Mouse (Mus musculus): ENCODE results near the gene Abhd10. TPM values are rescaled to one million over a fixed set of nuclear protein-coding genes. Genes with fewer than 3 reads are reported as not detected.

The Abhd10 gene
- polyA plus RNA-seq, 1 experiment from 2014 or later = 33.2 TPM

DNA sequence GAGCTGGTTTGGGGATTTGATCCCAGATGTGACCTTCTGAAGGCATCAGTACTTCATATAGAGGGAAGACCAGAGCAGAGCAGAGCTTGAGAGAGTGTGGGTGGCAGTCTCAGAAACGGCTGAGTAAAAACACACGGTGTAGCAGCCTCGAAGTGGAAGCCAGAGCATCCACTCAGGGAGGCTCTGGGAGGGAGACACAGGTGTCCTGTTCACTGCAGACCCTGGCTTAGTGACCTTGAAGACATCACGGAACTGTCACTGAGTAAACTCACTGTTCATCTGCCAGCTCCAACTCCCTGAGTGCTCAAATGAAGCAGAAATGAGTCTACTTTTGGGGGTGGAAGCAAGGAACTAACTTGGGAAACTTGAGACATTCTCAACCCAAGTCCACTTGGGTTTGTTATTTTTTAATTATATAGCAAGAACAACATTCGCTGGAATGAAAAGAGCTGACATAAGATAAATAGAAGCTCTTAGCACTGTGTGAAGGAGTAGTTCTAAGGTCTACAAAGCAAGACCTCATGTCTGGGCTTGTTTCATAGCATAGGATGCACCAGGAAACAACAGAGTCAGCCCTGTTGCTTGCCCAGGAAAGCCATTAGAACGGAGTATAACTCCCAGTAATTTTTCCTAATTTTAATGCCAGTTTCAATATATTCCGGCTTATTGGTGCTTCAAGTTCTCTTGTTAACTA, 23.2 kb upstream of the Abhd10 start:
- WGBS = 67% methylated on average over 7 of the region's 7 CpGs
- 0 out of 2 replicates have a peak, but pooled peaks cover 6% of the 10 kb centered on the region for H3K4me1 ChIP-seq
- no peaks in the 10 kb centered on the region for H3K9me3 ChIP-seq (replicated peaks)
- peaks cover 19% of the 10 kb centered on the region for H3K36me3 ChIP-seq
- H3K27me3 ChIP-seq = no peaks in the 10 kb centered on the region
- no peak for ATAC-seq (ENCODE audit: insufficient number of reproducible peaks, low FRiP score, low TSS enrichment, low read depth)
- no peak overlapping the region for H3K4me2 ChIP-seq (replicated peaks)
- H3K4me3 ChIP-seq (replicated peaks) = no peak overlapping the region
- H3K27ac ChIP-seq (replicated peaks) = no peak overlapping the region
- H3K9ac ChIP-seq = no peak overlapping the region

GRCm38 (mm10) chr16:45765102-45765501, 22.3 kb upstream of the Abhd10 start:
- 0 out of 2 replicates have a peak, but pooled peaks cover 6% of the 10 kb centered on the region for H3K4me1 ChIP-seq
- H3K9ac ChIP-seq = no peak overlapping the region
- no peak overlapping the region for H3K4me2 ChIP-seq (replicated peaks)
- peaks cover 19% of the 10 kb centered on the region; the same call in 1 of the 2 replicates for H3K36me3 ChIP-seq
- no peak overlapping the region for H3K27ac ChIP-seq (replicated peaks)
- H3K27me3 ChIP-seq = no peaks in the 10 kb centered on the region
- no peak for ATAC-seq (ENCODE audit: insufficient number of reproducible peaks, low FRiP score, low TSS enrichment, low read depth)
- no peaks in the 10 kb centered on the region for H3K9me3 ChIP-seq (replicated peaks)
- WGBS = 94% methylated on average over 3 of the region's 3 CpGs
- no peak overlapping the region for H3K4me3 ChIP-seq (replicated peaks)

DNA sequence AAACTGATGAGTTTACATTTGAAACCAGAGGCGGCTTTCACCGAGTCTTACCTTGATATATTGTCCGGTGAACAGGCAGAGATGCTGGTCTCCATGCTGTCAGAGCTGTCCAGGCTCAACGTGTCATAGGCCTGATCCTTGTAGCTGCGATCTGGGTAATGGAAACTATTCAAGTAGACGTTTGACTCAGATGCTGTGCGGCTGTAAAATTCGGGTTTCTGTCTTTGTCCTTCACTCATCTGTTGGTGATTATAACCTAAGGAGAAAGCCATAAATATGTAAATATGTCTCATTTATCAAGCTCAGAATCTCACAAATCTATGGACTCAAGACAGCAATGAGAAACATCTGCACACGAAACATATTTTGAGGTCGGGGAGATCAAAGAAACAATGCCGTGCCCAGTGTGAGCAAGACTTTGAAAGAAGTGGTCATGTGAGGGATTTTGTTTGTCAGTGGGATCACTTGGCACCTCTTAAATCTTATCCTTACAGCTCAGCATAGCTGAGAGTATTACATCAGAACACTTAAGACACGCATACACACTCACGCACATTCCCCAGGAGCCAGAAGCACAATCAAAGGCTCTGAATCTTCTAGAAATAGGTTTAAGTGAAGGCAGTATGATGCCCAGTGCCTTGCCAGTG, 20.2 kb upstream of the Abhd10 start:
- Histone ChIP-seq H3K4me1 (0 out of 2 replicates have a peak, but pooled peaks cover 6% of the 10 kb centered on the region), H3K4me3 (replicated peaks) (no peak overlapping the region), H3K4me2 (replicated peaks) (no peak overlapping the region), H3K9ac (no peak overlapping the region), H3K27ac (replicated peaks) (peak overlapping the region; percentile 17; the same call in 1 of the 2 replicates), H3K9me3 (replicated peaks) (no peaks in the 10 kb centered on the region), H3K27me3 (no peaks in the 10 kb centered on the region), H3K36me3 (peaks cover 13% of the 10 kb centered on the region; the same call in 1 of the 2 replicates)
- no peak for ATAC-seq (ENCODE audit: insufficient number of reproducible peaks, low FRiP score, low TSS enrichment, low read depth)
- 62% methylated on average over 13 of the region's 13 CpGs for WGBS

GRCm38 (mm10) chr16:45761425-45761824, 18.7 kb upstream of the Abhd10 start:
- H3K4me2 ChIP-seq (replicated peaks) = no peak overlapping the region
- 0 out of 2 replicates have a peak, but pooled peaks cover 6% of the 10 kb centered on the region for H3K4me1 ChIP-seq
- no peak overlapping the region for H3K9ac ChIP-seq
- no peak overlapping the region for H3K4me3 ChIP-seq (replicated peaks)
- no peak for ATAC-seq (ENCODE audit: insufficient number of reproducible peaks, low FRiP score, low TSS enrichment, low read depth)
- no peak overlapping the region for H3K27ac ChIP-seq (replicated peaks)
- no peaks in the 10 kb centered on the region for H3K27me3 ChIP-seq
- H3K9me3 ChIP-seq (replicated peaks) = no peaks in the 10 kb centered on the region
- H3K36me3 ChIP-seq = peaks cover 18% of the 10 kb centered on the region
- WGBS = 75% methylated on average over 1 of the region's 1 CpGs

DNA sequence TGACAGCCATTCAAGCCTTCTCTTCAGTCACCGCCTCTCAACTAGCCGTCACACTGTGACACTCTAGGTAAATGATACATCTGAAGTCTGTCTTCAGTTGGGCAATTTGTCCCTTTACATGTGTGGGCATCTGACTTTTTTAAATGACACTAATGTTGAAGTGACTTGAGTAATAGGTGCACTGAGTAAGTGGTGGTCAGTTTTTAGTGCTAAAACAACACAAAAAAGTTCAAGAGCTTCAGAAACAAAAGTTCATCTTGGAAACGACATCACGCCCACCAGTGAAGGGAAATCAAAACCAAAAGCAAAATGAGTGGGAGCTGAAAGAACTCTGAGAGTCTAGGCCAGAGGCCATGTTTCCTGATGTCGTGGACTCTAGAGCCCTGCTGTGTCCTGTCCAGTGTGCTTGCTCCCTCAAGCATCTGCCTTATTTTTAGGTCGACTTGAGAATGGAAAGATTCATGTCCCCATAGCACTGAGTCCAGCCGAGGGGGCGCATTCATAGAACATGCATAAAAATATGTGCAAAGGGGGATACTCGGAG, 16.0 kb upstream of the Abhd10 start:
- H3K9ac ChIP-seq = no peak overlapping the region
- H3K4me3 ChIP-seq (replicated peaks) = no peak overlapping the region
- H3K27ac ChIP-seq (replicated peaks) = no peak overlapping the region
- peaks cover 18% of the 10 kb centered on the region for H3K36me3 ChIP-seq
- no peak for ATAC-seq (ENCODE audit: insufficient number of reproducible peaks, low FRiP score, low TSS enrichment, low read depth)
- WGBS = 83% methylated on average over 9 of the region's 9 CpGs
- no peaks in the 10 kb centered on the region for H3K4me1 ChIP-seq
- H3K27me3 ChIP-seq = no peaks in the 10 kb centered on the region
- no peak overlapping the region for H3K4me2 ChIP-seq (replicated peaks)
- H3K9me3 ChIP-seq (replicated peaks) = no peaks in the 10 kb centered on the region

GRCm38 (mm10) chr16:45757421-45758078, 14.8 kb upstream of the Abhd10 start:
- Histone ChIP-seq H3K27me3 (no peaks in the 10 kb centered on the region), H3K4me3 (replicated peaks) (no peak overlapping the region), H3K27ac (replicated peaks) (peak overlapping the region; percentile 44; the same call in 1 of the 2 replicates), H3K4me2 (replicated peaks) (no peak overlapping the region), H3K36me3 (peaks cover 14% of the 10 kb centered on the region), H3K4me1 (no peaks in the 10 kb centered on the region), H3K9me3 (replicated peaks) (no peaks in the 10 kb centered on the region), H3K9ac (no peak overlapping the region)
- no peak for ATAC-seq (ENCODE audit: insufficient number of reproducible peaks, low FRiP score, low TSS enrichment, low read depth)
- WGBS = 82% methylated on average over 12 of the region's 12 CpGs

GRCm38 (mm10) chr16:45756855-45757254, 14.1 kb upstream of the Abhd10 start:
- H3K4me3 ChIP-seq (replicated peaks) = no peak overlapping the region
- 26% methylated on average over 9 of the region's 9 CpGs for WGBS
- H3K36me3 ChIP-seq = peaks cover 11% of the 10 kb centered on the region
- H3K9me3 ChIP-seq (replicated peaks) = no peaks in the 10 kb centered on the region
- no peak for ATAC-seq (ENCODE audit: insufficient number of reproducible peaks, low FRiP score, low TSS enrichment, low read depth)
- H3K4me2 ChIP-seq (replicated peaks) = no peak overlapping the region
- H3K27ac ChIP-seq (replicated peaks) = no peak overlapping the region
- no peak overlapping the region for H3K9ac ChIP-seq
- H3K27me3 ChIP-seq = no peaks in the 10 kb centered on the region
- no peaks in the 10 kb centered on the region for H3K4me1 ChIP-seq

DNA sequence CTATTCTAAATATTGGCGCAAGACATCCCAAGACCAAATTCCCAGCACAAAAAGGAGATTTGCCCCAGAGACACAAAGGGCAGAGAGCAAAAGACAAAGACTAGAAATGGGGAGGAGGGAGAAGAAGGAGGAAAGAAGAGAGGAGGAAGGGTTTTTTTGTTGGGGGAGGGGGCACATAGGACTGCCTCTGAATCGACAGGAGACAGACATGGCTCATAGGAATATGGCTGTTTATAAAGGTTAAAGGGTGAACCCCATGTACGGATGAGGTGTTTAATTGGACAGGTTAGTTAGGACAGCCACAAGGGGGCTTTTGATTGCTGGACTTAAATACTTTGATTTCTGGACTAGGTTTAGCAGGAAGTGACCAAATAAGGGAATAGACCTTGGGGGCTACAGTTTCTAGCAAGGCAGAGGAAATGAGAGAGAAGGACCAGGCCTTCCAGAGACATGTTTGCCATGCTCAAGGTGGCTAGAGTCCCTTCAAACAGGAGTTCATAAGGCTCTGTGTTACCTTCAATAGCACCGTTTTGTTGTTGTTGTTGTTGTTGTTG, 913 bp upstream of the Abhd10 start:
- Histone ChIP-seq H3K4me2 (replicated peaks) (peak overlapping the region; percentile 67), H3K27me3 (no peaks in the 10 kb centered on the region), H3K27ac (replicated peaks) (no peak overlapping the region), H3K36me3 (peaks cover 13% of the 10 kb centered on the region; the same call in 1 of the 2 replicates), H3K9ac (no peak overlapping the region), H3K4me1 (peaks cover 14% of the 10 kb centered on the region), H3K4me3 (replicated peaks) (peak overlapping the region; percentile 86; the same call in 1 of the 2 replicates), H3K9me3 (replicated peaks) (no peaks in the 10 kb centered on the region)
- ATAC-seq (ENCODE audit: insufficient number of reproducible peaks, low FRiP score, low TSS enrichment, low read depth) = no peak
- 62% methylated on average over 4 of the region's 4 CpGs for WGBS

DNA sequence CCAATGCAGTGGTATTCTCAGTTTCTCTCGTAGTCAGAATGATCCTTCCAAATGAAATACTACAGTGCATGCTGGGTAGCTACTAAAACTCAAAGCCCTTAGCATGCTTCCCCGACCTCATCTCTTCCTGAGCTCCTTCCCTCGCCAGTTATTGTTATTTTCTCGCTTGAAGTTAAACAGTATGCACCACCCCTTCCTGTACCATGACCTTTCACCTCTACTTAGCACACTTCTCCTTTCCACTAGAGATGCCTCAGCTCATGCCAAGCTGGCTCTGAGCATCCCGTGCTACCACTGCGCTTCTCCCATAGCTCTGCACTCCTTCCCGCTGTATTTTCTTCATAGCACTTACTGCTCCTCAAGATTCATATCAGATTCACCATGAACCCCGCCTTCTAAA, 4.9 kb downstream of the Abhd10 start:
- no peak for ATAC-seq (ENCODE audit: insufficient number of reproducible peaks, low FRiP score, low TSS enrichment, low read depth)
- no peaks in the 10 kb centered on the region for H3K9me3 ChIP-seq (replicated peaks)
- no peak overlapping the region for H3K4me3 ChIP-seq (replicated peaks)
- peaks cover 5% of the 10 kb centered on the region for H3K4me1 ChIP-seq
- H3K27me3 ChIP-seq = no peaks in the 10 kb centered on the region
- WGBS = 85% methylated on average over 8 of the region's 8 CpGs
- H3K27ac ChIP-seq (replicated peaks) = no peak overlapping the region
- H3K36me3 ChIP-seq = peaks cover 30% of the 10 kb centered on the region
- no peak overlapping the region for H3K4me2 ChIP-seq (replicated peaks)
- H3K9ac ChIP-seq = no peak overlapping the region

GRCm38 (mm10) chr16:45736724-45737123, 6.0 kb downstream of the Abhd10 start:
- Histone ChIP-seq H3K36me3 (peaks cover 34% of the 10 kb centered on the region), H3K9ac (no peak overlapping the region), H3K4me1 (peaks cover 5% of the 10 kb centered on the region), H3K9me3 (replicated peaks) (no peaks in the 10 kb centered on the region), H3K27ac (replicated peaks) (no peak overlapping the region), H3K4me2 (replicated peaks) (no peak overlapping the region), H3K4me3 (replicated peaks) (no peak overlapping the region), H3K27me3 (no peaks in the 10 kb centered on the region)
- no peak for ATAC-seq (ENCODE audit: insufficient number of reproducible peaks, low FRiP score, low TSS enrichment, low read depth)
- WGBS = 95% methylated on average over 3 of the region's 3 CpGs

DNA sequence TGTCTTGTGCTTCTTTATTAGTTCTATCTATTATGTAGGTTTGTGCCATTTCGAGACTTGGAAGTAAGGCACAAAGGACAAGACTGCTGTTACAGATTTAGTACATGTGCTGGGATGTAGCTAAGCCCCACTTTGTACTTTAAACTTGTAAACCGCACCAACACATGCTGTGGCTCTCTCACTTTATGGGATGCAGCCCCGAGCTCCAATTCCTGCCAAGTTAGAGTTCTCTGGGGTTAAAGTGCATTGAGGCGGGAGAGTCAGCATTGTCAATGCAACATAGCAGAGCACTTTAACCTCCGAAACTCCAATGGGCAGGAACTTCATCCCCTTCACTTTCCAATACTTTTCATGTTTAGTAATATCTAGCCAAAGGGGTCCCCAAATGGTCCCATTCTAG, 13.6 kb downstream of the Abhd10 start:
- no peaks in the 10 kb centered on the region for H3K27me3 ChIP-seq
- no peak overlapping the region for H3K4me3 ChIP-seq (replicated peaks)
- H3K27ac ChIP-seq (replicated peaks) = no peak overlapping the region
- H3K4me1 ChIP-seq = peaks cover 7% of the 10 kb centered on the region; the same call in 1 of the 2 replicates
- no peak for ATAC-seq (ENCODE audit: insufficient number of reproducible peaks, low FRiP score, low TSS enrichment, low read depth)
- 88% methylated on average over 5 of the region's 5 CpGs for WGBS
- H3K4me2 ChIP-seq (replicated peaks) = no peak overlapping the region
- H3K9ac ChIP-seq = no peak overlapping the region
- peaks cover 31% of the 10 kb centered on the region for H3K36me3 ChIP-seq
- H3K9me3 ChIP-seq (replicated peaks) = no peaks in the 10 kb centered on the region

Data from embryonic facial prominence, embryonic 15.5 days (tissue).